Mouse (Mus musculus): Measurements from ENCODE around the gene Lhfpl3.

DNA sequence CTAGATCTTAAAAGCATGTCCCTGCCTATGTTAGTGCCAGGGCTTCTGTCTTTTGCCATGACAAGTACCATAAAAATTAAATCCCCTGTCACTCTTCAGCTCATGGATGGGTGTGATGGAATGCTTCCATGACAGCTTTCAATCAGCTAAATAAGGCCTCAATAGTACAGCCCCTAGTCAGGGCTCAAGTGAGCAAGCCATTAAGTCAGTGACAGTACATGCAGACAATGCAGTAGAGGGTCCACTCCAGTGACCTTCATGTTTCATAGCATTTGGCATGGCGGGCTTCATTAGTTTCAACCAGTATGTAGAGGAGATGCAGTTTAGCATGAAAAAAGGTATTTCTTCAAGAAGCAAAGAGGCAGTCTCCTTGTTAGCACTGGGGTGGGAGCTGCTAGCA is 420.8 kb downstream of the Lhfpl3 start:
- TF ChIP-seq CTCF (IDR thresholded peaks at IDR 0.05; ENCODE audit: borderline replicate concordance, control insufficient read depth, extremely low read depth, insufficient read depth, low read length, poor library complexity) (no peak), POLR2A (IDR thresholded peaks at IDR 0.05; ENCODE audit: control insufficient read depth, extremely low read depth, insufficient read depth, low read length, poor library complexity) (no peak)

Measured in thymus, adult 2 months (tissue).